Mouse (Mus musculus) ES-E14 (cell line): ENCODE measurements around the gene Phlda2.

ENCODE experiments used
- CHD2 ChIP-seq: IDR thresholded peaks from 2 replicates; pipeline ENCODE4 v1.6.1; 2014; ENCODE audit warnings: mild to moderate bottlenecking, low read depth, low read length, inconsistent platforms
- HCFC1 ChIP-seq: IDR thresholded peaks from 2 replicates; pipeline ENCODE4 v1.6.1; 2012; ENCODE audit warnings: low read length, inconsistent platforms, borderline replicate concordance; ENCODE audit not compliant: insufficient read depth
- ZC3H11A ChIP-seq: IDR thresholded peaks from 2 replicates; pipeline ENCODE4 v1.6.1; 2012; ENCODE audit warnings: low read depth, mild to moderate bottlenecking, inconsistent platforms, low read length, borderline replicate concordance
- ZNF384 ChIP-seq: IDR thresholded peaks from 2 replicates; pipeline ENCODE4 v1.6.1; 2012; ENCODE audit warnings: low read depth, low read length, inconsistent platforms

- TF ChIP-seq CHD2 (no peak), ZC3H11A (no peak), ZNF384 (no peak), HCFC1 (no peak)
Observed at GRCm38 (mm10) chr7:143514416-143514768, 11.4 kb upstream of the Phlda2 start.
